Mouse (Mus musculus) layer of hippocampus, adult 18-20 months (tissue): ENCODE measurements around the gene OR5BS1P. TPM values are rescaled to one million over a fixed set of nuclear protein-coding genes. Genes with fewer than 3 reads are reported as not detected.
"Not testable (repeated sequence)": the region's sequence is repeated elsewhere in the genome, so short reads cannot be mapped to it uniquely, and the experiment has no call there.

Experiments used
- DNase-seq, 2 experiments: peaks; one replicate each; pipeline ENCODE4 v3.0.0; 2022; ENCODE audit warnings: low spot score in 2 of 2
- long read RNA-seq: library from polyadenylated mRNA; stranded (forward); transcript quantifications from one replicate; pipeline ENCODE4 v2.0.0, GENCODE M21; 2021
- total RNA-seq, 2 experiments: library from RNA; stranded (reverse); gene quantifications; 2 replicates each; pipeline ENCODE4 v1.2.3; 2021

OR5BS1P gene
- not detected for total RNA-seq
- long read RNA-seq = 0 reads

DNA sequence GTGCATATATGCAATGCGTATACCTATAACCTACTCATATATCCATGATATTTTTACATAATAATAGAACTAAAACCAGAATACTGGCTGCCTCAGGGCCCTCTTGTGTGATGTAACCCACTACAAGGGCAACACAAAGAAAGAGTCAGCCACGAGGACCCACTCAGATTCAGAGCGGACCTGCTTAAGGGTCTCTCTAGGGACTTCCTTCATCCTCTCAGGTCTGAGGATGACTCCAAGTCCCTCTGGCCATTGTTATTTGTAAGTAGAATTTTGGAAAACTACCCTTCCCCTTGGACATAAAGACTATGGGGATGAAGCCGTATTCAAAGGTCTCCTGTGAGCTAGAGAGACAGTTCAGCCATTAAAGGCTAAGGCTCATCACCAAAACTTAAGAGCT, at the start of gene OR5BS1P:
Gene OR5BS1P, plus strand, starts transcription at position 301 of the 400 bp plus-strand sequence.
- no peak for DNase-seq

DNA sequence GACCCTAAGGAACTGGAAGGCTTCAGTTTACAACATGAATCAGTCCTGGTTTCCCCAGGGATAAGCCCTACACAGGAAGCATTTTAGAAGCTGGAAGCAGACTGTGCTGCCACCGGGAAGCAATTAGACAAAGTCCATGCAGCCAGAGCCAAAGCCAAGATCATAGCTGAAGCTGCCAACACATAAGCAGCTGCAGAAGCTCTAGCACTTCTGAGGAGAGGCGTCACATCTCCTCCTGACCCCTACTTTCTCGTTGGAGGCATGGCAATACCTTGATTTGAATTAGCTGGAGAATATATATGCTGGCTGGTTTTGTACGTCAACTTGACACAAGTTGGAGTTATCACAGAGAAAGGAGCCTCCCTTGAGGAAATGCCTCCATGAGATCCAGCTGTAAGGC, 48.8 kb upstream of the OR5BS1P start:
- DNase-seq = no peak

DNA sequence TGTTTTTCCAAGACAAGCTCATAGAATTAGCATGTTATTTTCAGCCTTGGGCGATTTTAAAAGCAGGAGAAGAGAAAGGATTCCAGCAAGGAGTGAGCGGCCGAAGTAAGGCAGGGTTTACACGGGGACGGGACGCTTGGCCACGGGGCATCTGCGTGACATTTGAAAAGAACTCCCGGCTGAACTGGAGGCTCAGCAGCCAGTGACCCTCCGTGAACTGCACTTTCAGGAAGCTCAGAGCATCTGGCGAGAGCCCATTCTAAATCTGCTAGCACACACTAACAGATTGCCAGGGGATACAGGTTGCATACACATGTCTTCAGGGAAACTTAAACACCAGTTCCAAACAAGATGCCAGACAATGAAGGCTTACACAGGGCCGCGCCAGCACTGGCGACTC, 45.4 kb upstream of the OR5BS1P start:
- no peak for DNase-seq

DNA sequence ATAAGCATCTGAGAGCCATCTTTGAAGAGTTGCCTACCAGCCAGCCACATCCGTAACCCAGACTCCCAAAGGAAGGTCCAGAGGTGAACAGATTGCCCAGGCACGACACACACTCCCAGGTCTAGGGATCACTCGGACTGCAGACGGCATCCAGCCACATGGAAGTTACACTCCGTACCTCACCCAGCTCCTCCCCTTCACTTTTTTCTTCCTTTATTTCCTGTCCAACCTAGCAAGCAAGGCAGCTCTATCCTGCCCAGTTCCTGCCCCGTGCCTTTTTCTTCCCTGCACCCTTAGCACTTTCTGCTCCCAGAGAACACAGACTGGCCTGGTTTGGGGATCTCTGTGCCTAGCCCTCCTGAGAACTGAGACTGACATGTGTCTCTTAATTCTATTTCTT, 44.9 kb upstream of the OR5BS1P start:
- no peak for DNase-seq

DNA sequence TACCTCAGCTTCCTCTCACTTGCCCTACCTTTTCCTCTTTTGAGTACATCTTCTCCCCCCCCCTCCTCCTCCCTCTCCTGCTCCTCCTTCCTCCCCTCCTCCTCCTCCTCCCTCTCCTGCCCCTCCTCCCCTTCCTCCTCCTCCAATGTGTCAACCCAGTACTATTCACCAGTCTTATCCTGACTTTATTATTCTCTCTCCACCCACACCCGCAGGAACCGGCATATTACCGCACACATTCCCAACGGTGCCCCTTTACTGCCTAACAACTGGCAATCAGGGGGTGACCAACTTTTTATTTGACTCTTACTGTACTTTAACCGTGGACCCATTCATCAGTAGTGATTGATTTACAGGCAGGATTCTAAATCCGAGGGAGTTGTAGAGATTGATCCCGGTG, 44.5 kb upstream of the OR5BS1P start:
- no peak for DNase-seq

DNA sequence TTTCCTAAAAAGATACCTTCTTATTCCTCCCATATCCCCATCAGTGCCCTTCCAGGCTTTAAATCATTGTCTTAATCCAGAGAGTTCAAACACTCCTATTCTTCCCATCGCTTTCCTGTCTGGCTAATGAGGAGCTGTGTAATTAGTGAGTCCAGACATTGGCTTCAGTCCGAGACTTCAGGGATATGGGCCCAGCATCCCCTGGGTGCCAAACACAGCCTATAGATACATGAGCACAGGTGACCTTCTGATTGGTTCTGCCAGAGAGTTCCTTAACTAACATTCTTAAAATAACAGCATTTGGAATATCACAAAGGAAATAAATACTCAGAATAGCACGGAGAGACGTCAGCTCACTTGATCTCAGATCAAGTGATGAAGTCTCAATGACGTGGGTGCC, 38.8 kb upstream of the OR5BS1P start, which contains the start of gene Olfr282:
Gene Olfr282, plus strand, starts transcription at position 301 of the 400 bp plus-strand sequence.
- DNase-seq = not testable (repeated sequence)

DNA sequence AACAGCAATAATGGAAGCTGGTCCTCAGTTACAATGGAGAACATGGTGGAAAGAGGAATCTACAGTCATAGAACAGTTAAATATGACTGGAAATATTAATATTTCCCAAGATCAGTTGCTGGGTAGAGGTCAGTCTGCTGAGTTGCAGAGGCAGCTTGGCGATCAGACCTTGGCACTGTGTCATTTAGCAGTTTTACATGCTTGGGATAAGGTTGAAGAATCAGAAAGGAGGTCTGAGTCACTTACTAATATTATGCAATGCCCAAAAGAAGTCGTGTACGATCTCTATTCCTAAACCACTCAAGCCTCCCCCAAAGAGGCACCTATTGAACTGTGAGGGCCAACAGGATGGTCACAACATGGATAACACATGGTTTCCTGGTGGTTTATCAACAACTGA, 25.1 kb upstream of the OR5BS1P start:
- no peak for DNase-seq

DNA sequence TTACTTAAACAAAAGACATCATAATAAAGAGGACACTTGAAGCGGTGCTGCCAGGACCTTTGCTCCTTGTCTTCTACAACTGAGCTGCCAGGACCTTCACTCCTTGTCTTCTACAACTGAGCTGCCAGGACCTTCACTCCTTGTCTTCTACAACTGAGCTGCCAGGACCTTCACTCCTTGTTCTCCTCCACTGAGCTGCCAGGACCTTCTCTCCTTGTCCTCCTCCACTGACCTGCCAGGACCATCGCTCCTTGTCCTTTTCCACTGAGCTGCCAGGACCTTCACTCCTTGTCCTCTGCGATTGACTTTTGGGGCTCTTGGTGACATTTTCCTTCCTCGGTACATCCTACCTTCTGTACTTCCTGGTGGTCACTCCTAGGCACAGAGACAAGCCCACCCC, 21.2 kb upstream of the OR5BS1P start:
- DNase-seq = peak in 1 of 2 experiments; percentile 2

DNA sequence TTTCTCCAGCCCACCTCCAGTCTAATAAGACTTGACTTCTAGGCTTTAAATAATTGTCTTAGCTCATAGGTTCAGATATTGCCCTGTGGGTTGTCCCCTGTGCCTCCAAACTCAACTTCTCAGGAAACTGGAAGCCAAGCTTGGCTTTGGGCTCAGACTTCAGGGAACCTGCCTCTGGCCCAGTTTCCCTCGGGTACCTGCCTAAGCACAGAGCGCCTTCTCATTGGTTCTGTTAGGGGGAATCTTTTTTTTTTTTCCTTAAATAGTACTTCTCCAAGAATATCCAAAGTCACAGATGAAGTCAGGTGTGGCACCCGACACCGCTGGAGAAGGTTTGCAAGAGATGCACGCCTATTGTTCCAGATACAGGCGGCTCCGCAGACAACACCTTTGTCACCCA, 17.4 kb upstream of the OR5BS1P start, which contains the start of gene Olfr281:
Gene Olfr281, plus strand, starts transcription at position 301 of the 400 bp plus-strand sequence.
- no peak for DNase-seq

DNA sequence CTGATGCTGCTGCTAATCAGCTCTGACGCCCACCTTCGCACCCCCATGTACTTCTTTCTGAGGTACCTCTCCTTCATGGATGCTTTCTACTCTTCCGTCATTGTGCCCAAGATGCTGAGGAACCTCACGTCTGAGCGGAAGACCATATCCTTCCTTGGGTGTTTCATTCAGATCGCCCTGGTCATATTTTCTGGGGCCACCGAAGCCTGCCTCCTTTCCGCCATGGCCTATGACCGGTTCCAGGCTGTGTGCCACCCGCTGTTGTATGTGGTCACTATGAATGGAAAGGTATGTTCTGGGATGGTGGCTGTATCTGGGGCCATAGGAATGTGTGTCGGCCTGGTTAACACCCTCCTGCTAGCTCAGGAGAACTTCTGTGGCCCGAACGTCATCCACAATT, 1.8 kb downstream of the OR5BS1P start:
- no peak for DNase-seq

DNA sequence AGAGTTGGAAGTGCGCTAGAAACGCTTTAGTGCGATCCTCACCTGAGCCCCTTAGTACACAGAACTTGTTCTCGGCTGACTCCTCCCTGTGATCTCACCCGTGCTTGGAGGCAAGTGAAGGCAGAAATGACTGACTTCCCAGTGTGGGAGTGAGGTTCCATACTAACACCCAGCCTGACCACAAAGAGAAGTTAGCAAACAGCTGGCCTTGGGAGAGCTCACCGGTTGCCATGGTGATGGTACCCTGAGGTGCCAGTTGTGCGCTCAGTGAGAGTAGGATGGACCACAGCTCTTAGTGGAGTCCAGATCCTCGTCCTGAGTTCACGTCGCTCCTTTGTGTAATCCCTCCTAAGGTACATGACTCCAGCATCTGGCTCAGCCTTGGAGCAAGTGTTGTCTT, 5.3 kb downstream of the OR5BS1P start:
- DNase-seq = no peak

DNA sequence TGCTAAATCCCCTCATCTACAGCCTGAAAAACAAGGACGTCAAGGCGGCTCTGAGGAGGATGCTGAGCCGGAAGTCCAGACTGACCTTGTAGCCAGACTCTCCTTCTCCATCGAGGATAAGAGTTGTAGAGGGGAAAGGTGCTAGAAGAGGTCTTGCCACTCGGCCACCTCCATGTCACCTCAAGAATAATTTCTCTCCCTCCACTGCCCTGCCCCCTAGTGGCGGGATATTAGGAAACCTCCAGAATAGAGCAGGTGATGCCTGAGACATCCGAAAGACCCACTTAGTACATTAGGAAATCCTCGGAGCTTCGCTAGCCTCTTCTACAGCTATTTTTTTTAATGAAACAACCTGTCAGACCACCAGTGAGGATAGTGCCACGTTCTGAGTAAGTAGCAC, 5.7 kb downstream of the OR5BS1P start:
- DNase-seq = peak in 1 of 2 experiments; percentile 15

DNA sequence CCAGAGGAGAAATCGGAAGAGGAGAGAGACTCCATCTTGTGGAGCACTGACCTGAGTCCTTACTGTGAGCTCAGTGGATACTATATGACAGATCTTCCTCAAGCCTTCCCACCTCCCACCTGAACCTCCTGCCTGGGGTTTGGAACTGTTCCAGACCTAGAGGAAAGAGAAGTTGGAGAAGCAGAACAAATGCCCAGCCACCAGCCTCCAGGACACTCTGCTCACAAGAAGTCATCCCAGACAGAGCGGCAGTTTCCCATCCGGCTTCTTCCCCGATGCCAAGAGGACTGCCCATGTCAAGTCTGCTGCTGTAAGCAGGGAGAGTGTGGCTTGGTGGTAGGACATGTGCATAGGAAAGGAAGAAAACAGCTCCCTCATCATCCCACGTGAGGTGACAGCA, 6.6 kb downstream of the OR5BS1P start:
- DNase-seq = no peak

DNA sequence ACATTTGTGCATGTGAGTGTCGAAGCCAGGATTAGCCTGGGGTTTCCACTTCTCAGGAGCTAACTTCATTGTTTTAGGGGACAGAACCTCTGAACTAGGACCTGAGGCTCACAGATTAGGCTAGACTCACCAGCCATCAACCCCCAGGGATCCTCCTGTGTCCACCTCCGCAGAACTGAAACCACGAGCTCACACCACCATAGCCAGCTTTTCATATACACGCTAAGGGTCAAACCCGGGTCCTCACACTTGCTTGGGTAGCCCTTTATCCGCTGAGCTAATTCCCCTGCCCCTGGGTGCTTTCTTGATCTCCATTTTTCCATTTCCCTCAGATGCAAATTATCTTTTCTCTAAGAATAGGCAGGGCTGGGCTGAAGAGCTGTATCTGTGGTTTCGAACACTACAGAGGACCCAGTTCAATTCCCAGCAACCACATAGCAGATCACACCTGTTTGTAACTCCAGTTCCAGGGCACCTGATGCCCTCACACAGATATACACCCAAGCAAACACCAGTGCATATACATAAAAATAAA, 9.9 kb downstream of the OR5BS1P start:
- DNase-seq = no peak

DNA sequence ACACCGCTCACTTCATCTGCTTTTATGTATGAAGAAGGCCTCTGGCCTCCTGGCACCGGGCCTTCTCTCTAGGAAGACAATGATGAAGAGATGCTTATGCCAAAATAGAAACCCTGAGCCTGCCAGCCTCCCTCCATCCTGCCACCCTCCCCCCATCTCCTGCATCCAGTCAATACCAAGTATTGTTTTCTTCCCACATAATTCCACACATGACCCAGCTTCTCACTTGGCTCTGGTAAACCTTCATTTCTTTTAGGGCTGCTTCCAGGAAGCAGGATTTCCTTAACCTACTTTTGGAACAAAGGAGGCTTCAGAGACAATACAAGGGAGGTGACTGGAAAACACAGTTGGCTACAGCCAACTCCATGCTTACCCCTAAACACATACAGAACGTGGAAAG, 13.0 kb downstream of the OR5BS1P start, which contains the start of gene Lalba:
Gene Lalba, minus strand, starts transcription at position 21 of the 400 bp plus-strand sequence.
- DNase-seq = no peak

DNA sequence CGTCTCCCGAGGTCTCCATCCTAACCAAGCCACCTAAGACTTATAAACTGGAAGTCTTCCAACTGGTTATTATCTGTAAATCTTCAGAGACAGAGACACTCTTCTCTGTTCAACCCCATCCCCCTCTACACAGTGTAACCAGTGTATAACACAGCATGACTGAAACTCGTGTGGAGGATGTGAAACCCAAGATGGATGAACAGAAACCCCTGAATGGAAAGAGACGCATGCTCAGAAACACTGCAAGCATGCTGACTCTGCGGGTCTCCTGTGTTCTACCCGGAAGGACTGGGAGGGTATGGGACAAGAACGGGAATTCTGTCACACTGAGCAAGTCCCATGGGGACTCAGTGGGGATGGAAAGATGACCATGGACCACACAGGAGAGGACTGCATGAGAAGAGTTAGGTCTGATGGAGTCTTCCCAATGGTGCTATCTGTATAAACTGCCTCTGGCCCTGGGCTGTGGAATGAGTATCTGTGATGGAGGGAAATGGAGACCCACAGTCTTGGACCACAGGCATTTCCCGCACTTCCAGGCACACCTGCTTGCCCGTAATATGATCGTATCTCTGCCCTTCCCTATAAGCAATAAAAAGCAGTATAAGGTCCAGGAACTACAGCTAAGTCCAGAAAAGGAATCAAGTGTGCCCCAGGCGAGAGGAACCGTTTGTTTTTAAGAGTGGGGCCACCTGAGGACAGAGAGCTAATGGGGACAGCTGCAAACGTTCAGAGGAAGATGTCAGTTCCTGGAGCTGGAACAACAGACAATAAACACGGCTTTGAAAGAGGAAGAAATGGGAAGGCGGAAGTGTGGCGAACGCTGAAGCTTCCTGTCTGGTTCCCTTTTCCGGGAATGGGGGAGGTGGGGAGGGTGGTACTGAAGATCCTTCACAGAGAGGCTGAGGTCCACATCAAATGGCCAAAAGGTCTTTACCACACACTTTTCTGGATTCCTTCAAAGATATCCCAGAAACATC, 14.5 kb downstream of the OR5BS1P start:
- no peak for DNase-seq

DNA sequence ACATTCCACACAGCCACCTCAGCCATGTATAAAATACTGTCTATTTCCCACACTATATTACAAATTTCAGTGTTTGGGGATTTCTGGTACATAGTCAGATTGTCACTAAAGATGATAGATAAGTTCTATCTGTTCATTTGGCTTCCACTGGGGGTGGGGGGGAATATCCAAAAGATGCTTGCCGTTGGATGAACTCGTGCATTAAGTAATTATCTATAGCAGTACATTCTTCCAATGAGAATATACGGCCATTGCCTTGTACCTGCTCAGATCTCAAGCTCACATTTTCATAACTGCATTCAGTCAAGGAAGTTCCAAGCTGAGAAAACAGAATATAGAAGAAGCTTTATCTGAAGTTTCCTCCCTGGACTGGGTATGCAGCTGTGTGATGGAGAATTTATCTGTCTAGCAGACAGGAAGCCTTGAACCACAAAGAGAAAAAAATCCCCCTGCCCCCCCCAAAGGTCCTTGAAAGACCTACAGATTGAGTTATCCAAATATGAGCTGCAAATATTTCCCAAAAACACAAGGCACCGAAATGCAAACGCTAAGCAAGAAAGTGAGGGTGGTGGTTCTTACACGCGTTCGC, 16.8 kb downstream of the OR5BS1P start:
- DNase-seq = no peak

DNA sequence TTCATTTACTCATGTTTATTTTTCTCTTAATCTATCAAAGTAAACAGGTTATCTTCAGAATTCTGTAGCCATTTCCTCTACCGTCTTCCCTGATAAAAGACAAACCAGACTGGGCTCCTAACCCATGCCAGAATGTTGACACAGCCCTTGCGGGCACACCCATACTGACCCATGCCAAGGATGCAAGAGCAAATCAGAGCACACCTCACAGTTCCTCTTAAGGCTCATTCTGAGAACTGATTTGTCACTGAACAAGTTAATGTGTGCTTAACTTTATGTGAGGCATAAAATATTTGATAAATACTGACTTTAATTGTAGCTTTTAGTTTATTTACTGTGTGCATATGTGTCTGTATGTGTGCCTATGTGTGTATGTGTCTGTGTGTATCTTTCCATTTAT, 21.6 kb downstream of the OR5BS1P start:
- DNase-seq = no peak

DNA sequence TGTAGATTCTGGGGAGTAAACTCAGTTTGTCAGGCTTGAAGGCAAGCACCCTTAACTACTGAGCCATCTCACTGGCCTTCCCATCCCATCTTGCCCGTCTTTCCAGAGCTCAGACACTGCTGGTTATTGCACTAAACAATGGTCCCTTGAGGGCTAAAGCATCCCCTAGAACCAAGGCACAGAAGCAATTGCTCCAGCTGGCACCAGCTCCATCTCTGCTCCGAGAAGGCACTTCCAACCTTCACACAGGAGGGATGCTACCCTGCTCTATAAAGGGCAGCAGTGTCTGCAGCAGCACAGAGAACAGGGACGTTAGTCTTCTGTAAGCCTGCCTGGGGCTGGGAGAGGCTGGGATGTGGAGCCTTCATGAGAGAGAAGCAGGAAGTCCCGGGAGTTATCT, 22.4 kb downstream of the OR5BS1P start, which contains the start of gene Olfr279:
Gene Olfr279, plus strand, starts transcription at position 301 of the 400 bp plus-strand sequence.
- no peak for DNase-seq

DNA sequence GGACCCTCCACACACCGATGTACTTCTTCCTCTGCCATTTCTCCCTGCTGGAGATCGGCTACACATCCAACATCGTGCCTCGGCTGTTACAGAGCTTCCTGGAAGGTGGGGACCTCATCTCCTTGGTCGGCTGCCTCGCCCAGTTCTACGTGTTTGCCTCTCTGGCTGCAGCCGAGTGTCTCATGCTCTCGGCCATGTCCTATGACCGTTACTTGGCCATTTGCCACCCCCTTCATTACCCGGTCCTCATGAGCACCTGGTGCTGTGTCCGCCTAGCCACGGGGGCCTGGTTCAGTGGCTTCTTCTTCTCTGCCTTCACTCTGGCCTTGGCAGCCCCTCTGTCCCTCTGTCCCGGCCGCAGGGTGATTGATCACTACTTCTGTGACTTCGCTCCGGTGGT, 27.9 kb downstream of the OR5BS1P start:
- no peak for DNase-seq

DNA sequence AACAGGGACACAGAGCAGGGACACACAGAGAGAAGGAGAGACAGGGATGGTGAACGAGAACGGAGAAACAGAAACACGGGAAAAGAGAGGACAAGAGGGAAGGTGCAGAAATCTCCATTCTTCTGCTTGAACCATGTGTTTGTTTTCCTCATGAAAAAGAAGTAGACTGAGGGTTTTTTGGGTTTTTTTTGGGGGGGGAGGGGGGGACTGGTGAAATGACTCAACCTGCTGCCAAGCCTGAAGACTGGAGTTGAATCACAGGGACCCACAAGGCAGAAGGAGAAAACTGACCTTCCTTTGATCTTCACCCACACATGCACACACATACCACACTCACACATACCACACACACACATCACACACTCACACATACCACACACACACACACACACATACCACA, 33.6 kb downstream of the OR5BS1P start:
- no peak for DNase-seq

DNA sequence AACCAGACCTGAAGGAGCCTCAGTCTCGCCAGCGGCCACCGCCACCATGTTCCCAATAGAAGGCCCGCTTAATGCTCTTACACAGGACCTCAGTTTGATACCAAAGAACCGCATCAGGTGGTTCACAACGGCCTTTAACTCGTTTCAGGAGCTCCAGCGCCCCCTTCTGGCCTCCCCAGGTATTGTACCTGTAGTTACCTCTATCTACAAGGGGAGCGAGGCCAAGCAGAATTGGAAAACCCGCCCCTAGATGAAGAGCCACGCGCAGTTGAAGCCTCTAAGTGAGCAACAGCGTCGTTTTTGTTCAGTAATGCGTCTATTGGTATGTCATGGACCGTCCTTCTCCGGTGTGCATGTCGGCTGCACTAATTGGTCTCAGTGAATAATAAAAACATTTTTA, 34.8 kb downstream of the OR5BS1P start:
- DNase-seq = peak in 1 of 2 experiments; percentile 60
